Mouse (Mus musculus): ENCODE measurements at regions not wholly inside any gene's neighbourhood (a gene's known extent, or its start where the extent isn't known, plus 50 kb on each side); places are given as distances from the start of the nearest gene placed in this dataset.

DNA sequence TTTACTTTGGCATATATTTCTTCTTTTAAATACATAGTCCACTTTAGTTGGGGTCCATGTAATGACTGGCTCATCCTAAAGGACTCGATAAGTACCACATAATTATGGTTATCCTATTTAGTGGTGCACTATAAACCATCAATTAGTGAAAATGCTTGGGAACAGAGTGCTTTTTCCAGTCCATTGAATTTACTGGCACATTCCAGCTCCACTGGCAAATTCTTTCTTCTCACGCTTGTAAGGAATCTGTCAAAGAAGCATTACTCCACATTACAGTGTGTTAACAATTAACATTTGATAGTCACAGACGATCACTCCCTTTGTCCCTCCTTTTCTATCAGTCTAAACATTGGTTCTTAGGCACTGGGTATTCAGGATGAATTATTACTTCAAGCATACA, 241.7 kb upstream of the Gli3 start:
- DNase-seq (ENCODE audit: low read depth, low spot score) = peak; percentile 35

GRCm38 (mm10) chr13:15227641-15228040, 235.4 kb upstream of the Gli3 start:
- no peak for DNase-seq (ENCODE audit: low read depth, low spot score)
